Mouse (Mus musculus): ENCODE data around the gene Dlgap4.

- TF ChIP-seq POLR2A (IDR thresholded peaks at IDR 0.05; ENCODE audit: insufficient read depth, low read depth, low read length), result no peak
- no peak for TF ChIP-seq CTCF (IDR thresholded peaks at IDR 0.05)
Measured at GRCm38 (mm10) chr2:156616513-156616912, 3.0 kb downstream of the Dlgap4 start.
